Comparison of ENCODE assay signal across 19 mouse cellular contexts in genomic region chr17:80785476-80785875, GRCm38 (mm10). TPM values are rescaled to one million over a fixed set of nuclear protein-coding genes. Genes with fewer than 3 reads are reported as not detected.
DNase-seq lines count a peak whose midpoint lies in the region; ATAC-seq and TF ChIP-seq lines count a peak whose summit lies in the region.
"Had no signal": no experiment of that assay in that cellular context is flagged by ENCODE, and none has a peak within 500 bp of the region (broad histone marks: within the 10 kb centered on the region; RNA-seq: fewer than 3 reads in every experiment).

No protein-coding gene starts in this region.

- H3K9ac ChIP-seq in heart, embryonic 15.5 days = no peak overlapping the region
- H3K9ac ChIP-seq in heart, embryonic 12.5 days = no peak overlapping the region
- H3K9ac ChIP-seq in liver, adult 2 months (ENCODE audit: low read depth, low read length) = no peak overlapping the region
- H3K9ac ChIP-seq in liver, embryonic 12.5 days = no peak overlapping the region
- no peak overlapping the region for H3K9ac ChIP-seq in ES-Bruce4 (ENCODE audit: low read depth, poor library complexity, severe bottlenecking)
- no peak overlapping the region for H3K9ac ChIP-seq in liver, postnatal 0 days (replicated peaks)
- H3K9ac ChIP-seq: limb, embryonic 13.5 days; midbrain, embryonic 15.5 days had no signal

- WGBS in heart, embryonic 15.5 days = 83% methylated on average over 8 of the region's 8 CpGs
- 77% methylated on average over 8 of the region's 8 CpGs for WGBS in heart, embryonic 12.5 days
- 61% methylated on average over 8 of the region's 8 CpGs for WGBS in liver, adult 2 months
- WGBS in liver, embryonic 12.5 days (ENCODE audit: insufficient replicate concordance) = 66% methylated on average over 8 of the region's 8 CpGs
- WGBS in liver, postnatal 0 days (ENCODE audit: insufficient replicate concordance) = 73% methylated on average over 8 of the region's 8 CpGs

- 0 out of 2 replicates have a peak, but pooled peaks have one; percentile 39 for TF ChIP-seq EP300 in ES-Bruce4 (IDR thresholded peaks at IDR 0.05; ENCODE audit: insufficient read depth, low read depth, low read length)
- no peak for TF ChIP-seq EP300 in liver, postnatal 0 days (IDR thresholded peaks at IDR 0.05; ENCODE audit: low read depth)

- no peak for DNase-seq in liver, adult 2 months (ENCODE audit: extremely low read depth, low read depth, low spot score)
- DNase-seq in liver, postnatal 0 days = no peak
- no peak for DNase-seq in spleen, postnatal 14 days (ENCODE audit: low spot score in 2 of 2)
- no peak for DNase-seq in layer of hippocampus, postnatal 25 days (ENCODE audit: extremely low spot score in 1 of 2, low spot score in 1 of 2)
- DNase-seq: adrenal gland, postnatal 14 days; cerebellum, adult 11-12 months; heart, postnatal 4 days; layer of hippocampus, adult 9-11 months had no signal

- no peak for TF ChIP-seq POLR2A in liver, adult 2 months (IDR thresholded peaks at IDR 0.05; ENCODE audit: extremely low read depth, insufficient read depth, low read length)
- TF ChIP-seq POLR2A in ES-Bruce4 (IDR thresholded peaks at IDR 0.05; ENCODE audit: insufficient read depth, low read length) = no peak

- H3K4me3 ChIP-seq in heart, embryonic 15.5 days = no peak overlapping the region
- no peak overlapping the region for H3K4me3 ChIP-seq in heart, embryonic 12.5 days
- no peak overlapping the region for H3K4me3 ChIP-seq in liver, adult 2 months (ENCODE audit: insufficient read depth, low read depth, low read length)
- no peak overlapping the region for H3K4me3 ChIP-seq in liver, embryonic 12.5 days
- H3K4me3 ChIP-seq in ES-Bruce4 (ENCODE audit: low read depth, low read length) = no peak overlapping the region
- no peak overlapping the region for H3K4me3 ChIP-seq in liver, postnatal 0 days (ENCODE audit: low read depth, low read length)
- H3K4me3 ChIP-seq: embryonic facial prominence, embryonic 10.5 days; heart, embryonic 10.5 days; limb, embryonic 13.5 days; midbrain, embryonic 15.5 days had no signal

- no peak overlapping the region for H3K4me2 ChIP-seq in heart, embryonic 15.5 days
- H3K4me2 ChIP-seq in heart, embryonic 12.5 days = no peak overlapping the region
- no peak overlapping the region for H3K4me2 ChIP-seq in liver, embryonic 12.5 days
- no peak overlapping the region for H3K4me2 ChIP-seq in liver, postnatal 0 days (ENCODE audit: low read depth, low read length)
- H3K4me2 ChIP-seq: limb, embryonic 13.5 days; midbrain, embryonic 15.5 days had no signal

- ATAC-seq in heart, embryonic 15.5 days (replicated peaks; ENCODE audit: insufficient number of reproducible peaks, insufficient read depth, low FRiP score, low read depth) = no peak
- ATAC-seq in heart, embryonic 12.5 days (ENCODE audit: insufficient number of reproducible peaks, low FRiP score) = no peak
- ATAC-seq in liver, embryonic 12.5 days = no peak
- ATAC-seq in liver, postnatal 0 days = no peak
- ATAC-seq: activated CD4-positive, CD25-positive, alpha-beta regulatory T cell, adult 4 months; forebrain, embryonic 16.5 days; hindbrain, embryonic 16.5 days; midbrain, embryonic 15.5 days had no signal

- H3K79me2 ChIP-seq in liver, adult 2 months (ENCODE audit: control insufficient read depth, insufficient read depth, low read length) = no peaks in the 10 kb centered on the region

- peak overlapping the region; percentile 24; the same call in 1 of the 2 replicates for H3K27ac ChIP-seq in heart, embryonic 15.5 days
- H3K27ac ChIP-seq in heart, embryonic 12.5 days (ENCODE audit: poor library complexity, severe bottlenecking) = no peak overlapping the region
- H3K27ac ChIP-seq in liver, adult 2 months (replicated peaks; ENCODE audit: insufficient read depth, low read depth, low read length) = peak overlapping the region; percentile 73
- H3K27ac ChIP-seq in liver, embryonic 12.5 days = no peak overlapping the region
- peak overlapping the region; percentile 41; the same call in 1 of the 2 replicates for H3K27ac ChIP-seq in ES-Bruce4 (ENCODE audit: insufficient read depth, low read length)
- peak overlapping the region; percentile 67 for H3K27ac ChIP-seq in liver, postnatal 0 days (ENCODE audit: low read depth)
- H3K27ac ChIP-seq: embryonic facial prominence, embryonic 10.5 days; heart, embryonic 10.5 days; limb, embryonic 13.5 days; midbrain, embryonic 15.5 days had no signal

- no peaks in the 10 kb centered on the region for H3K27me3 ChIP-seq in heart, embryonic 15.5 days
- H3K27me3 ChIP-seq in heart, embryonic 12.5 days (replicated peaks) = no peaks in the 10 kb centered on the region
- no peaks in the 10 kb centered on the region for H3K27me3 ChIP-seq in liver, adult 2 months (ENCODE audit: control insufficient read depth, insufficient read depth, low read length)
- no peaks in the 10 kb centered on the region for H3K27me3 ChIP-seq in liver, embryonic 12.5 days (replicated peaks)
- no peaks in the 10 kb centered on the region for H3K27me3 ChIP-seq in ES-Bruce4 (ENCODE audit: control insufficient read depth, insufficient read depth, low read length, poor library complexity, severe bottlenecking)
- H3K27me3 ChIP-seq in liver, postnatal 0 days (ENCODE audit: insufficient read depth, low read length) = no peaks in the 10 kb centered on the region
- H3K27me3 ChIP-seq: limb, embryonic 13.5 days; midbrain, embryonic 15.5 days had no signal

- TF ChIP-seq CTCF in liver, adult 2 months (IDR thresholded peaks at IDR 0.05; ENCODE audit: low read depth, low read length) = no peak
- no peak for TF ChIP-seq CTCF in ES-Bruce4 (IDR thresholded peaks at IDR 0.05; ENCODE audit: low read depth, low read length)
- TF ChIP-seq CTCF in liver, postnatal 0 days (IDR thresholded peaks at IDR 0.05; ENCODE audit: low read depth) = no peak

- H3K4me1 ChIP-seq in heart, embryonic 15.5 days (replicated peaks) = peaks cover 25% of the 10 kb centered on the region
- peaks cover 15% of the 10 kb centered on the region for H3K4me1 ChIP-seq in heart, embryonic 12.5 days (replicated peaks)
- peaks cover 20% of the 10 kb centered on the region for H3K4me1 ChIP-seq in liver, adult 2 months (ENCODE audit: control insufficient read depth, insufficient read depth, low read length)
- 0 out of 2 replicates have a peak, but pooled peaks cover 4% of the 10 kb centered on the region for H3K4me1 ChIP-seq in liver, embryonic 12.5 days
- H3K4me1 ChIP-seq in ES-Bruce4 (ENCODE audit: control insufficient read depth, insufficient read depth, low read length) = no peaks in the 10 kb centered on the region
- H3K4me1 ChIP-seq in liver, postnatal 0 days (ENCODE audit: insufficient read depth) = peaks cover 14% of the 10 kb centered on the region
- H3K4me1 ChIP-seq: embryonic facial prominence, embryonic 10.5 days; midbrain, embryonic 15.5 days had no signal

- H3K9me3 ChIP-seq in heart, embryonic 15.5 days (replicated peaks) = no peaks in the 10 kb centered on the region
- H3K9me3 ChIP-seq in heart, embryonic 12.5 days (replicated peaks) = no peaks in the 10 kb centered on the region; the same call in 1 of the 2 replicates
- no peaks in the 10 kb centered on the region for H3K9me3 ChIP-seq in liver, embryonic 12.5 days (replicated peaks)
- H3K9me3 ChIP-seq in ES-Bruce4 (replicated peaks; ENCODE audit: control insufficient read depth, insufficient read depth, low read length, poor library complexity, severe bottlenecking) = no peaks in the 10 kb centered on the region
- no peaks in the 10 kb centered on the region for H3K9me3 ChIP-seq in liver, postnatal 0 days (ENCODE audit: low read length)
- H3K9me3 ChIP-seq: embryonic facial prominence, embryonic 10.5 days; heart, embryonic 10.5 days; midbrain, embryonic 15.5 days had no signal

- H3K36me3 ChIP-seq in heart, embryonic 15.5 days = no peaks in the 10 kb centered on the region
- no peaks in the 10 kb centered on the region for H3K36me3 ChIP-seq in heart, embryonic 12.5 days
- no peaks in the 10 kb centered on the region for H3K36me3 ChIP-seq in liver, adult 2 months (ENCODE audit: control insufficient read depth, insufficient read depth, low read length)
- no peaks in the 10 kb centered on the region for H3K36me3 ChIP-seq in liver, embryonic 12.5 days
- no peaks in the 10 kb centered on the region for H3K36me3 ChIP-seq in ES-Bruce4 (ENCODE audit: control insufficient read depth, insufficient read depth, low read length, poor library complexity, severe bottlenecking)
- H3K36me3 ChIP-seq in liver, postnatal 0 days (replicated peaks; ENCODE audit: insufficient read depth, low read length) = no peaks in the 10 kb centered on the region
- H3K36me3 ChIP-seq: embryonic facial prominence, embryonic 10.5 days; heart, embryonic 10.5 days; limb, embryonic 13.5 days; midbrain, embryonic 15.5 days had no signal

RNA-seq across cellular contexts. Expression of gene Map4k3, which starts 57.2 kb away (rescaled TPM):
- polyA plus RNA-seq in heart, embryonic 15.5 days (2015; fragmentation: Nextera tagmentation; extraction: Ambion mirVana) = 17.9 and 19.1 TPM in 2 replicates
- polyA plus RNA-seq in heart, embryonic 12.5 days (2016; fragmentation: Nextera tagmentation; extraction: Ambion mirVana) = 25.0 and 25.8 TPM in 2 replicates
- total RNA-seq in liver, adult 2 months (2014; rRNA removed) = 22.9 and 23.6 TPM in 2 replicates
- 5.6 and 5.7 TPM in 2 replicates for polyA plus RNA-seq in liver, adult 2 months (2012; rRNA removed)
- 5.8 and 6.3 TPM in 2 replicates for polyA plus RNA-seq in liver, embryonic 12.5 days (2016; fragmentation: Nextera tagmentation; extraction: Ambion mirVana)
- 52.4 and 52.5 TPM in 2 replicates for polyA plus RNA-seq in ES-Bruce4 (2011; ENCODE audit: insufficient read depth, insufficient read length, low read depth, missing spikeins)
- 5.5 and 5.9 TPM in 2 replicates for polyA plus RNA-seq in liver, postnatal 0 days (2015; fragmentation: Nextera tagmentation; extraction: Ambion mirVana)
- total RNA-seq in layer of hippocampus, postnatal 25 days (2021) = 10 to 100 TPM; 87.8 to 88.7 TPM

Comparison
In these comparisons a context has a peak if more than half of its experiments do, and no peak if none do; other contexts are left out.
1. H3K27ac ChIP-seq: peak in heart, embryonic 15.5 days (single experiment), liver, adult 2 months (single experiment), ES-Bruce4 (single experiment) and liver, postnatal 0 days (single experiment); none in heart, embryonic 12.5 days (single experiment) and liver, embryonic 12.5 days (single experiment).